Mouse (Mus musculus): ENCODE measurements at regions not wholly inside any gene's neighbourhood (a gene's known extent, or its start where the extent isn't known, plus 50 kb on each side); places are given as distances from the start of the nearest gene placed in this dataset.

GRCm38 (mm10) chr6:127337398-127337871, 109.2 kb upstream of the Parp11 start:
- Histone ChIP-seq H3K9me3 (no peaks in the 10 kb centered on the region), H3K36me3 (replicated peaks; ENCODE audit: low read length) (no peaks in the 10 kb centered on the region), H3K4me3 (replicated peaks) (peak overlapping the region; percentile 76), H3K27me3 (replicated peaks) (peaks cover 5% of the 10 kb centered on the region), H3K4me1 (peaks cover 68% of the 10 kb centered on the region)
- TF ChIP-seq GATA1 (IDR thresholded peaks at IDR 0.05; ENCODE audit: borderline replicate concordance, low read length) (no peak), FLI1 (IDR thresholded peaks at IDR 0.05; ENCODE audit: low read length) (no peak)

DNA sequence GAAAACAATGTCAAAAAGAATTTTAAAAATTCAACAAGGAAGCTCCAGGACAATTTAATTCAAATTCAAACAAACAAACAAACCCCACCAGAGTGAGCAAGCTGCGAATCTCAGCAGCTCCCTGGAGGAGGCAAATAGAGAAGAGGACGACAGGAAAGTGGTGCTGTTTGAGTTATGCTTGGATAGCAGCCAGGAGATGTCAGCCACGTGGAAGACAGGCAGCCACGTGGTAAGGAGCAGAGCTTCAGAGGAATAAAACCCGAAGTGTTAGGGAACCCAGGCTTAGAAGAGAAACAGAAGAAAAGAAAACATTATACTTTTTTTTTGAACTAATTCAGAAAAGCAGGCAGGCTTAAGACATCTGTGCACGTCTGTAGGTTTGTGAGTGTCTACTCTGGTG, 108.2 kb upstream of the Parp11 start:
- Histone ChIP-seq H3K9me3 (no peaks in the 10 kb centered on the region), H3K27me3 (replicated peaks) (peaks cover 7% of the 10 kb centered on the region), H3K4me1 (peaks cover 72% of the 10 kb centered on the region), H3K4me3 (replicated peaks) (no peak overlapping the region), H3K36me3 (replicated peaks; ENCODE audit: low read length) (no peaks in the 10 kb centered on the region)
- no peak for TF ChIP-seq GATA1 (IDR thresholded peaks at IDR 0.05; ENCODE audit: borderline replicate concordance, low read length)
- no peak for TF ChIP-seq FLI1 (IDR thresholded peaks at IDR 0.05; ENCODE audit: low read length)

DNA sequence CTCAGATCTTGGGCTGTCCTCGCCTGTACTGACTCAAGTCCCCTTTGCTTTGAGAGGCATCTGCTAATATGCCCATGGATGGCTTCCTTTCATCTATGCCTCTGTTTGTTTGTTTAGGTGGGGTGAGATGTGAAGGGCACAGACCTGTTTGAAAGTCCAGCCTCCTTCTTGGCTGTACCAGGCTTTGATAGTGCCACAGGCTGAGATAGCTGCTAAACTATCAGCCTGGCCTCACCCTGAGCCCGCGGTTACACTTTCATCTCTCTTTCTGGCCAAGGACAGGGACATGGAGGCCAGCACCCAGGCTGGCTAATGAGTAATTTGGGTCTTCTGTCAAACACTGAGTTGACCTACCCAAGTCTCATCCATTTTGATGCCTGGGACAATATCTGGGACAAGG, 105.0 kb upstream of the Parp11 start:
- H3K36me3 ChIP-seq (replicated peaks; ENCODE audit: low read length) = no peaks in the 10 kb centered on the region
- H3K9me3 ChIP-seq = no peaks in the 10 kb centered on the region
- TF ChIP-seq FLI1 (IDR thresholded peaks at IDR 0.05; ENCODE audit: low read length) = no peak
- no peak for TF ChIP-seq GATA1 (IDR thresholded peaks at IDR 0.05; ENCODE audit: borderline replicate concordance, low read length)
- no peak overlapping the region for H3K4me3 ChIP-seq (replicated peaks)
- peaks cover 18% of the 10 kb centered on the region for H3K27me3 ChIP-seq (replicated peaks)
- peaks cover 52% of the 10 kb centered on the region for H3K4me1 ChIP-seq

DNA sequence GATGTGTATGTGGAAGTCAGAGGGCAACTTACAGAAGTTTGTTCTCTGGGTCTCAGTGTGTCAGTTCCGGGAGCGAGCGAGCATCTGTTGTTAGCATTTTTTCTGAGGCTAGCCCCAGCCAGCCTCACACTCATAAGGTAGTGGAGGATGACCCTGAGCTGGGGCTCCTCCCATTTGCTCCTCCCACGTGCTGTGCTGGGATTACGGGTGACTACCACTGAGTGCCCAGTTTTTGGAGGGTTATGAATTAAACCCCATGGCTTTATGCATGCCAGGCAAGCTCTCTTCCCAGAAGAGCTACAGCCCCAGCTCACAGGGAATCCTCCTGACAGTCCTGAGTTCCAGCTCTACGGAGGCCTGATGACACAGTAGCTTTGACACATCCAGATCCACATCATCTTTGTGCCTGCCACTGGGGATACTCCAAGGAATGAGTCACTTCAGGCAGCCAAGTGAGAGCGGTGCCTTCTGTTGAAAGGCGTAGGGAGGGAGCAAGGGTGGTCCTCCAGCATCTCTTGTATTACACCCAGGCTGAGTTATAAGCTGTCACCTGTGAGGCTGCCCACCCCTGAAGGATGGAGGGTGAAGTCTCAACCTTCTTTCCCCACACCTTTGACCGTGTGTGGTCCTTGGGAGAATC, 97.8 kb upstream of the Parp11 start:
- peaks cover 2% of the 10 kb centered on the region for H3K9me3 ChIP-seq
- H3K36me3 ChIP-seq (replicated peaks; ENCODE audit: low read length) = no peaks in the 10 kb centered on the region
- no peak for TF ChIP-seq FLI1 (IDR thresholded peaks at IDR 0.05; ENCODE audit: low read length)
- no peak for TF ChIP-seq GATA1 (IDR thresholded peaks at IDR 0.05; ENCODE audit: borderline replicate concordance, low read length)
- peaks cover 18% of the 10 kb centered on the region; the same call in 1 of the 2 replicates for H3K4me1 ChIP-seq
- peaks cover 17% of the 10 kb centered on the region for H3K27me3 ChIP-seq (replicated peaks)
- H3K4me3 ChIP-seq (replicated peaks) = no peak overlapping the region

- Histone ChIP-seq H3K9me3 (peaks cover 7% of the 10 kb centered on the region), H3K36me3 (replicated peaks; ENCODE audit: low read length) (no peaks in the 10 kb centered on the region), H3K27me3 (replicated peaks) (peaks cover 12% of the 10 kb centered on the region), H3K4me3 (replicated peaks) (no peak overlapping the region), H3K4me1 (peaks cover 18% of the 10 kb centered on the region; the same call in 1 of the 2 replicates)
- no peak for TF ChIP-seq FLI1 (IDR thresholded peaks at IDR 0.05; ENCODE audit: low read length)
- TF ChIP-seq GATA1 (IDR thresholded peaks at IDR 0.05; ENCODE audit: borderline replicate concordance, low read length) = no peak
These were observed 97.0 kb upstream of the Parp11 start for GRCm38 (mm10) chr6:127349479-127350110.

GRCm38 (mm10) chr6:127351691-127352090, 94.9 kb upstream of the Parp11 start:
- no peak overlapping the region for H3K4me3 ChIP-seq (replicated peaks)
- peaks cover 12% of the 10 kb centered on the region; the same call in 1 of the 2 replicates for H3K4me1 ChIP-seq
- TF ChIP-seq GATA1 (IDR thresholded peaks at IDR 0.05; ENCODE audit: borderline replicate concordance, low read length) (no peak), FLI1 (IDR thresholded peaks at IDR 0.05; ENCODE audit: low read length) (no peak)
- peaks cover 6% of the 10 kb centered on the region for H3K27me3 ChIP-seq (replicated peaks)
- H3K36me3 ChIP-seq (replicated peaks; ENCODE audit: low read length) = no peaks in the 10 kb centered on the region
- H3K9me3 ChIP-seq = peaks cover 7% of the 10 kb centered on the region

GRCm38 (mm10) chr6:127355112-127355511, 91.5 kb upstream of the Parp11 start:
- Histone ChIP-seq H3K9me3 (peaks cover 7% of the 10 kb centered on the region), H3K4me3 (replicated peaks) (no peak overlapping the region), H3K4me1 (peaks cover 33% of the 10 kb centered on the region), H3K27me3 (replicated peaks) (peaks cover 5% of the 10 kb centered on the region), H3K36me3 (replicated peaks; ENCODE audit: low read length) (no peaks in the 10 kb centered on the region)
- TF ChIP-seq FLI1 (IDR thresholded peaks at IDR 0.05; ENCODE audit: low read length) (no peak), GATA1 (IDR thresholded peaks at IDR 0.05; ENCODE audit: borderline replicate concordance, low read length) (no peak)

GRCm38 (mm10) chr6:127356442-127356841, 90.2 kb upstream of the Parp11 start:
- H3K27me3 ChIP-seq (replicated peaks) = peaks cover 9% of the 10 kb centered on the region

DNA sequence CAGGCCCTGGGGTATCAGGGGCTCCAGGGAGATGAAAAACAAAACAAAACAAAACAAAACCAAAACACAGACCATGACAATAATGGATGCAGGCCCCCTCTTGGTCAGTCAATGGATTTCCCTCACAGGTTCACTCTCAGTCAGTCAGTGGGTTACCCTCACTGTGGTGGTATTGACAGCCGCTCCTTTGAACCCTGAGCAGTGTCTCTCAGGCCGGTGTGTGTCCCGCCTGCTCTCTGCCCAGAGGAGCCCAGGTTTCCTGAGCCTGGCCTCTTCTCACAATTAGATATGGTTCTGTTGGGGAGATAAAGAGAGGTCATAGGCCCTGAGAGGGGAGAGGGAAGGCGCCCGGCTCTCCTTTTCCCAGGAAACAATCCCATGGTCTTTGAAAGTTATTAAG, 87.8 kb upstream of the Parp11 start:
- TF ChIP-seq GATA1 (IDR thresholded peaks at IDR 0.05; ENCODE audit: borderline replicate concordance, low read length) = no peak
- TF ChIP-seq FLI1 (IDR thresholded peaks at IDR 0.05; ENCODE audit: low read length) = no peak
- Histone ChIP-seq H3K4me1 (peaks cover 26% of the 10 kb centered on the region), H3K36me3 (replicated peaks; ENCODE audit: low read length) (no peaks in the 10 kb centered on the region), H3K9me3 (peaks cover 17% of the 10 kb centered on the region), H3K27me3 (replicated peaks) (peaks cover 31% of the 10 kb centered on the region), H3K4me3 (replicated peaks) (no peak overlapping the region)

More at GRCm38 (mm10) chr6:127356442-127356841, 90.2 kb upstream of the Parp11 start:
- TF ChIP-seq FLI1 (IDR thresholded peaks at IDR 0.05; ENCODE audit: low read length) = no peak
- no peak for TF ChIP-seq GATA1 (IDR thresholded peaks at IDR 0.05; ENCODE audit: borderline replicate concordance, low read length)
- Histone ChIP-seq H3K4me1 (peaks cover 24% of the 10 kb centered on the region), H3K36me3 (replicated peaks; ENCODE audit: low read length) (no peaks in the 10 kb centered on the region), H3K9me3 (peaks cover 12% of the 10 kb centered on the region), H3K4me3 (replicated peaks) (no peak overlapping the region)

- Histone ChIP-seq H3K4me1 (peaks cover 26% of the 10 kb centered on the region), H3K4me3 (replicated peaks) (peak overlapping the region; percentile 88), H3K36me3 (replicated peaks; ENCODE audit: low read length) (no peaks in the 10 kb centered on the region), H3K27me3 (replicated peaks) (peaks cover 37% of the 10 kb centered on the region), H3K9me3 (peaks cover 11% of the 10 kb centered on the region)
- no peak for TF ChIP-seq FLI1 (IDR thresholded peaks at IDR 0.05; ENCODE audit: low read length)
- no peak for TF ChIP-seq GATA1 (IDR thresholded peaks at IDR 0.05; ENCODE audit: borderline replicate concordance, low read length)
These were observed 87.2 kb upstream of the Parp11 start for GRCm38 (mm10) chr6:127359391-127359874.

Measured in megakaryocyte, embryonic 14.5 days (primary cell).